Mouse (Mus musculus): ENCODE results near the gene Dach1. TPM values are rescaled to one million over a fixed set of nuclear protein-coding genes. Genes with fewer than 3 reads are reported as not detected.
A peak's percentile ranks its signal among the peaks of the same experiment; 100 is the strongest.

The Dach1 gene
- polyA plus RNA-seq, 1 experiment from 2014 or later: 2.1 TPM

DNA sequence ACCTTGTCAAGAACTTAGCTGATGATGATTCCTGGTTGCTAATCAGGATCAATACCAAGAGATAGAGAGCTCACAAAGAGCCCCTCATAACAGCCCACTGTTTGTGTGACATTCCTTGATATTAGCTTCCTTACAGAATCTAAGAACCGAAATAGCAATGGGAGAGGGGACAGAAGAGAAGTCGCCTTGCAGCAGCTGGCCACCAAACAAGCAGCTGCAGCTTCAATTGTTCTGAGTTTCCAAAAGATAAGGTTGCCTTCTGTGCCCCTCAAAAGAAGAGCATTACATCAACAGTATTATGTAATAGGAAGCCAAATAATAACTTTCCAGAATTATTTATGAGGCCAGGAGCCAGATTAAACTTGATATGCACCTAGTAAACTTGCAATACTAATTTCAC lies 120.2 kb downstream of the Dach1 start:
- H3K27me3 ChIP-seq (replicated peaks; ENCODE audit: control insufficient read depth, insufficient read depth, low read length): no peaks in the 10 kb centered on the region
- no peak for ATAC-seq
- no peaks in the 10 kb centered on the region for H3K9me3 ChIP-seq (ENCODE audit: control insufficient read depth)

DNA sequence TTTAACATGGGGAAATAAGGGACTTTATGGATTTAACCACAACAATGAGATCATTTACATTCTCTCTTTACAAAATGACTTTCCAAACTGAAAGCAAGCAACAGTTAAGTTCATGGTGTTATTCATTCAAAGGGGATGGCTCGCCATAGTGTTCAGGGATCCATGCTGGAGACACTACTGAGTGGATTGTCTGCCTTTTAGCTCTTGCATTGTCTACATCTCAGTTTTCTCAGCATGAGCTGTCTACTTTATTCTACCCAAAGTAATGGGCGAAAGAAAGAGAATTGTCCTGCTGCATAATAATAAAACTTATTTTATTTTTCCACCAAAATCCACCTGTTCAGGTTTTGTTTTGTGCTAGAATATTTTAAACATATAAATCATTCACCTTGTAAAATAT lies 121.2 kb downstream of the Dach1 start:
- 84% methylated on average over 2 of the region's 2 CpGs for WGBS
- no peak for ATAC-seq

More for the DNA sequence above, 120.2 kb downstream of the Dach1 start:
- no peaks in the 10 kb centered on the region for H3K36me3 ChIP-seq (ENCODE audit: control insufficient read depth, insufficient read depth)
- TF ChIP-seq CTCF (IDR thresholded peaks at IDR 0.05; ENCODE audit: low read depth): no peak
- H3K9ac ChIP-seq (ENCODE audit: low read depth, low read length): no peak overlapping the region
- H3K27ac ChIP-seq (ENCODE audit: low read depth, low read length): no peak overlapping the region
- 60% methylated on average over 2 of the region's 2 CpGs for WGBS
- H3K4me3 ChIP-seq (ENCODE audit: low read depth, low read length): no peak overlapping the region
- no peaks in the 10 kb centered on the region for H3K4me1 ChIP-seq (replicated peaks; ENCODE audit: control insufficient read depth, insufficient read depth, low read length)
- no peak overlapping the region for H3K4me2 ChIP-seq (replicated peaks; ENCODE audit: low read depth)

GRCm38 (mm10) chr14:98047670-98048069 lies 121.9 kb downstream of the Dach1 start:
- no peak overlapping the region for H3K4me2 ChIP-seq (replicated peaks; ENCODE audit: low read depth)
- H3K9ac ChIP-seq (ENCODE audit: low read depth, low read length): no peak overlapping the region
- no peak for TF ChIP-seq CTCF (IDR thresholded peaks at IDR 0.05; ENCODE audit: low read depth)
- no peaks in the 10 kb centered on the region for H3K36me3 ChIP-seq (ENCODE audit: control insufficient read depth, insufficient read depth)
- no peak for ATAC-seq
- 87% methylated on average over 3 of the region's 3 CpGs for WGBS
- H3K9me3 ChIP-seq (ENCODE audit: control insufficient read depth): no peaks in the 10 kb centered on the region
- H3K27me3 ChIP-seq (replicated peaks; ENCODE audit: control insufficient read depth, insufficient read depth, low read length): no peaks in the 10 kb centered on the region
- H3K4me3 ChIP-seq (ENCODE audit: low read depth, low read length): no peak overlapping the region
- no peaks in the 10 kb centered on the region for H3K4me1 ChIP-seq (replicated peaks; ENCODE audit: control insufficient read depth, insufficient read depth, low read length)
- no peak overlapping the region for H3K27ac ChIP-seq (ENCODE audit: low read depth, low read length)

More for the DNA sequence above, 121.2 kb downstream of the Dach1 start:
- Histone ChIP-seq H3K27ac (ENCODE audit: low read depth, low read length) (no peak overlapping the region), H3K4me2 (replicated peaks; ENCODE audit: low read depth) (no peak overlapping the region), H3K27me3 (replicated peaks; ENCODE audit: control insufficient read depth, insufficient read depth, low read length) (no peaks in the 10 kb centered on the region), H3K9me3 (ENCODE audit: control insufficient read depth) (no peaks in the 10 kb centered on the region), H3K4me3 (ENCODE audit: low read depth, low read length) (no peak overlapping the region), H3K36me3 (ENCODE audit: control insufficient read depth, insufficient read depth) (no peaks in the 10 kb centered on the region), H3K9ac (ENCODE audit: low read depth, low read length) (no peak overlapping the region), H3K4me1 (replicated peaks; ENCODE audit: control insufficient read depth, insufficient read depth, low read length) (no peaks in the 10 kb centered on the region)
- no peak for TF ChIP-seq CTCF (IDR thresholded peaks at IDR 0.05; ENCODE audit: low read depth)

DNA sequence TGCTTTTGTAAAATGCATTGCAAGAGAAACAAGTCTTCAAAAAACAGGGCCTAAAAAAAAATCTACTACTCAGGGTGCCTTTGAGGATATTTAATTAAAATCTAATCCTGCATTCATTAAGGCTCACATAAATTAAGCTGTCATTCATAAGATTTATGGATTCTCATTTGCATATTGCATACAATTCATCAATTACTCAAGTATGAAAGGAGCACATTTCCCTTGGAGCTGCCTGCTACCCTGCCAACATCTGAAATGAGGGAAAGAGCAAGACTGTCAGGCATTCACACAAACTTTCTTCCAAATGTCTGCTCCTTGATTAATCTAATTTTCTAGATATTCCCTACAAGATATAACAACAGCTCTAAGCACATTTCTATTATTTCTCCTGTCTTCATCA lies 122.6 kb downstream of the Dach1 start:
- TF ChIP-seq CTCF (IDR thresholded peaks at IDR 0.05; ENCODE audit: low read depth): no peak
- H3K4me1 ChIP-seq (replicated peaks; ENCODE audit: control insufficient read depth, insufficient read depth, low read length): no peaks in the 10 kb centered on the region
- no peaks in the 10 kb centered on the region for H3K36me3 ChIP-seq (ENCODE audit: control insufficient read depth, insufficient read depth)
- no peak for ATAC-seq
- H3K27me3 ChIP-seq (replicated peaks; ENCODE audit: control insufficient read depth, insufficient read depth, low read length): no peaks in the 10 kb centered on the region
- no peaks in the 10 kb centered on the region for H3K9me3 ChIP-seq (ENCODE audit: control insufficient read depth)
- no peak overlapping the region for H3K27ac ChIP-seq (ENCODE audit: low read depth, low read length)
- no peak overlapping the region for H3K4me3 ChIP-seq (ENCODE audit: low read depth, low read length)
- no peak overlapping the region for H3K9ac ChIP-seq (ENCODE audit: low read depth, low read length)
- no peak overlapping the region for H3K4me2 ChIP-seq (replicated peaks; ENCODE audit: low read depth)

DNA sequence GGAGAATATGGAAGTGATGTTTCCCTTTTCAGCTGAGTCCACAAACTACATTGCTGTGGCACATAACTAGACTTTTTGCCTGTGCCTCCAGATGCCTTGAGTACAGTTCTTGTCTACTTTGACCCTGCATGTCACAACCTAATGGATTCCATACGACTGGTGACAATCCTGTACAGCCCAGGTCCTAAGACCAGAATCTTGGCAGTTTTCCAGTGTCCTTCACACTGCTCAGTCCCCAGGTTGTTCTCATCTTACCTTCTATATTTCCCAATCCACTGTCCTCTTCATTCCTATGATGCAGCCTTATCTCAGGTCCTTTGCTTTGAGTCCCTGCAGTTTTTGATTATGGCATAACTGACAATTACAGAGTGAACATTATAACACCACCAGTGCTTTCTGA lies 131.0 kb downstream of the Dach1 start:
- Histone ChIP-seq H3K4me2 (replicated peaks; ENCODE audit: low read depth) (no peak overlapping the region), H3K9me3 (ENCODE audit: control insufficient read depth) (no peaks in the 10 kb centered on the region), H3K27me3 (replicated peaks; ENCODE audit: control insufficient read depth, insufficient read depth, low read length) (no peaks in the 10 kb centered on the region), H3K27ac (ENCODE audit: low read depth, low read length) (no peak overlapping the region), H3K4me3 (ENCODE audit: low read depth, low read length) (no peak overlapping the region), H3K36me3 (ENCODE audit: control insufficient read depth, insufficient read depth) (no peaks in the 10 kb centered on the region), H3K4me1 (replicated peaks; ENCODE audit: control insufficient read depth, insufficient read depth, low read length) (no peaks in the 10 kb centered on the region), H3K9ac (ENCODE audit: low read depth, low read length) (no peak overlapping the region)
- no peak for ATAC-seq
- TF ChIP-seq CTCF (IDR thresholded peaks at IDR 0.05; ENCODE audit: low read depth): no peak
- WGBS: 24% methylated on average over 1 of the region's 1 CpGs

- Histone ChIP-seq H3K4me3 (ENCODE audit: low read depth, low read length) (no peak overlapping the region), H3K4me1 (replicated peaks; ENCODE audit: control insufficient read depth, insufficient read depth, low read length) (no peaks in the 10 kb centered on the region), H3K9me3 (ENCODE audit: control insufficient read depth) (no peaks in the 10 kb centered on the region), H3K27ac (ENCODE audit: low read depth, low read length) (no peak overlapping the region), H3K27me3 (replicated peaks; ENCODE audit: control insufficient read depth, insufficient read depth, low read length) (no peaks in the 10 kb centered on the region), H3K9ac (ENCODE audit: low read depth, low read length) (no peak overlapping the region), H3K4me2 (replicated peaks; ENCODE audit: low read depth) (no peak overlapping the region), H3K36me3 (ENCODE audit: control insufficient read depth, insufficient read depth) (no peaks in the 10 kb centered on the region)
- no peak for ATAC-seq
- TF ChIP-seq CTCF (IDR thresholded peaks at IDR 0.05; ENCODE audit: low read depth): no peak
- WGBS: 53% methylated on average over 3 of the region's 3 CpGs
Observed at GRCm38 (mm10) chr14:98037175-98037574, 132.4 kb downstream of the Dach1 start.

DNA sequence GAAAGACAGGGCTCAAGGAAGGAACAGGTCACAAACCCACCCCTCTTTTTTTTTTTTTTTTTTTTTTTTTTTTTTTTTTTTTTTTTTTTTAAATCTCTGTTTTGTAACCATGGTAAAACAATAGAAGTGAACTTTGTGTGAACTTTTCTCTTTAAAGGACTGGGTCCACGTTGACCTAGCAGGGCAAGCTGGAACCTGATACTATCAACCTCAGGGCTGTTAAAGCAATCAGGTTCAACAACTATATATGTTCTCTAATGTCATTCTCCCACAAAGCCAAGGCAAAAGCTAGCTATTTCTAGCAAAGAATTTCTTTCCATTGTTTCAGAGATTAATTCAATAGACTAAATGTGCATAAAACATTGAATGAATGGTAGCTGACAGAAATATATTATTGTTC lies 134.3 kb downstream of the Dach1 start:
- Histone ChIP-seq H3K9me3 (ENCODE audit: control insufficient read depth) (no peaks in the 10 kb centered on the region), H3K27ac (ENCODE audit: low read depth, low read length) (no peak overlapping the region), H3K4me3 (ENCODE audit: low read depth, low read length) (no peak overlapping the region), H3K4me2 (replicated peaks; ENCODE audit: low read depth) (no peak overlapping the region), H3K4me1 (replicated peaks; ENCODE audit: control insufficient read depth, insufficient read depth, low read length) (no peaks in the 10 kb centered on the region), H3K36me3 (ENCODE audit: control insufficient read depth, insufficient read depth) (no peaks in the 10 kb centered on the region), H3K27me3 (replicated peaks; ENCODE audit: control insufficient read depth, insufficient read depth, low read length) (no peaks in the 10 kb centered on the region), H3K9ac (ENCODE audit: low read depth, low read length) (no peak overlapping the region)
- WGBS: 7% methylated on average over 1 of the region's 1 CpGs
- peak; percentile 67 for ATAC-seq
- no peak for TF ChIP-seq CTCF (IDR thresholded peaks at IDR 0.05; ENCODE audit: low read depth)
